Mouse (Mus musculus): ENCODE measurements around the gene Park7. TPM values are rescaled to one million over a fixed set of nuclear protein-coding genes. Genes with fewer than 3 reads are reported as not detected.
"Not testable (repeated sequence)": the region's sequence is repeated elsewhere in the genome, so short reads cannot be mapped to it uniquely, and the experiment has no call there.

The Park7 gene
- total and polyA plus RNA-seq, 2 experiments from 2014 or later, result 180 to 427 TPM

- Histone ChIP-seq H3K27me3 (ENCODE audit: insufficient read depth, low read length) (no peaks in the 10 kb centered on the region), H3K27ac (ENCODE audit: low read depth, low read length) (no peak overlapping the region), H3K36me3 (ENCODE audit: insufficient read depth, low read length) (no peaks in the 10 kb centered on the region), H3K4me2 (ENCODE audit: low read depth, low read length, poor library complexity, severe bottlenecking) (no peak overlapping the region), H3K9me3 (ENCODE audit: low read length) (peaks cover 10% of the 10 kb centered on the region; the same call in 1 of the 2 replicates), H3K9ac (replicated peaks; ENCODE audit: low read length, poor library complexity, severe bottlenecking) (no peak overlapping the region), H3K4me1 (ENCODE audit: insufficient read depth, low read length) (peaks cover 4% of the 10 kb centered on the region; the same call in 1 of the 2 replicates), H3K4me3 (ENCODE audit: low read depth, low read length) (no peak overlapping the region)
- ATAC-seq (ENCODE audit: low FRiP score) (no peak), DNase-seq (ENCODE audit: low spot score) (no peak)
- WGBS, result 93% methylated on average over 10 of the region's 10 CpGs
- TF ChIP-seq CTCF (IDR thresholded peaks at IDR 0.05), result no peak
These were observed 38.8 kb downstream of the Park7 start for GRCm38 (mm10) chr4:150875393-150875792.

- 80% methylated on average over 4 of the region's 4 CpGs for WGBS
- H3K27me3 ChIP-seq (ENCODE audit: insufficient read depth, low read length); H3K36me3 ChIP-seq (ENCODE audit: insufficient read depth, low read length); H3K4me2 ChIP-seq (ENCODE audit: low read depth, low read length, poor library complexity, severe bottlenecking); H3K9ac ChIP-seq (replicated peaks; ENCODE audit: low read length, poor library complexity, severe bottlenecking); H3K9me3 ChIP-seq (ENCODE audit: low read length); H3K4me1 ChIP-seq (ENCODE audit: insufficient read depth, low read length); DNase-seq (ENCODE audit: low spot score); ATAC-seq (ENCODE audit: low FRiP score); H3K4me3 ChIP-seq (ENCODE audit: low read depth, low read length); H3K27ac ChIP-seq (ENCODE audit: low read depth, low read length): not testable (repeated sequence)
These were observed 39.8 kb downstream of the Park7 start for GRCm38 (mm10) chr4:150874416-150874815.

GRCm38 (mm10) chr4:150872681-150873080 is 41.6 kb downstream of the Park7 start:
- Histone ChIP-seq H3K27me3 (ENCODE audit: insufficient read depth, low read length) (no peaks in the 10 kb centered on the region), H3K4me2 (ENCODE audit: low read depth, low read length, poor library complexity, severe bottlenecking) (no peak overlapping the region), H3K27ac (ENCODE audit: low read depth, low read length) (no peak overlapping the region), H3K4me1 (ENCODE audit: insufficient read depth, low read length) (peaks cover 4% of the 10 kb centered on the region; the same call in 1 of the 2 replicates), H3K9me3 (ENCODE audit: low read length) (no peaks in the 10 kb centered on the region), H3K9ac (replicated peaks; ENCODE audit: low read length, poor library complexity, severe bottlenecking) (no peak overlapping the region), H3K36me3 (ENCODE audit: insufficient read depth, low read length) (no peaks in the 10 kb centered on the region; the same call in 1 of the 2 replicates), H3K4me3 (ENCODE audit: low read depth, low read length) (no peak overlapping the region)
- TF ChIP-seq CTCF (IDR thresholded peaks at IDR 0.05), result no peak
- 87% methylated on average over 8 of the region's 8 CpGs for WGBS
- ATAC-seq (ENCODE audit: low FRiP score) (no peak), DNase-seq (ENCODE audit: low spot score) (no peak)

GRCm38 (mm10) chr4:150872139-150872651 is 42.0 kb downstream of the Park7 start:
- WGBS, result 55% methylated on average over 9 of the region's 9 CpGs
- TF ChIP-seq CTCF (IDR thresholded peaks at IDR 0.05), result no peak
- no peak for ATAC-seq (ENCODE audit: low FRiP score)
- H3K9ac ChIP-seq (replicated peaks; ENCODE audit: low read length, poor library complexity, severe bottlenecking), result no peak overlapping the region
- H3K4me3 ChIP-seq (ENCODE audit: low read depth, low read length), result no peak overlapping the region
- peak overlapping the region; percentile 4 for H3K27ac ChIP-seq (ENCODE audit: low read depth, low read length)
- no peak overlapping the region for H3K4me2 ChIP-seq (ENCODE audit: low read depth, low read length, poor library complexity, severe bottlenecking)
- H3K27me3 ChIP-seq (ENCODE audit: insufficient read depth, low read length), result no peaks in the 10 kb centered on the region
- peak; percentile 39 for DNase-seq (ENCODE audit: low spot score)
- peaks cover 2% of the 10 kb centered on the region for H3K36me3 ChIP-seq (ENCODE audit: insufficient read depth, low read length)
- H3K9me3 ChIP-seq (ENCODE audit: low read length), result no peaks in the 10 kb centered on the region
- H3K4me1 ChIP-seq (ENCODE audit: insufficient read depth, low read length), result peaks cover 4% of the 10 kb centered on the region; the same call in 1 of the 2 replicates

- 38% methylated on average over 10 of the region's 10 CpGs for WGBS
- Histone ChIP-seq H3K27ac (ENCODE audit: low read depth, low read length) (peak overlapping the region; percentile 4), H3K4me1 (ENCODE audit: insufficient read depth, low read length) (peaks cover 4% of the 10 kb centered on the region; the same call in 1 of the 2 replicates), H3K9ac (replicated peaks; ENCODE audit: low read length, poor library complexity, severe bottlenecking) (no peak overlapping the region), H3K36me3 (ENCODE audit: insufficient read depth, low read length) (peaks cover 8% of the 10 kb centered on the region), H3K27me3 (ENCODE audit: insufficient read depth, low read length) (no peaks in the 10 kb centered on the region), H3K4me2 (ENCODE audit: low read depth, low read length, poor library complexity, severe bottlenecking) (no peak overlapping the region), H3K4me3 (ENCODE audit: low read depth, low read length) (no peak overlapping the region), H3K9me3 (ENCODE audit: low read length) (no peaks in the 10 kb centered on the region)
- TF ChIP-seq CTCF (IDR thresholded peaks at IDR 0.05), result no peak
- peak; percentile 62 for DNase-seq (ENCODE audit: low spot score)
- ATAC-seq (ENCODE audit: low FRiP score), result peak; percentile 34; the same call in 1 of the 2 replicates
These were observed 42.7 kb downstream of the Park7 start for GRCm38 (mm10) chr4:150871392-150872138.

- H3K4me3 ChIP-seq (ENCODE audit: low read depth, low read length), result no peak overlapping the region
- H3K27ac ChIP-seq (ENCODE audit: low read depth, low read length), result no peak overlapping the region
- no peak for ATAC-seq (ENCODE audit: low FRiP score)
- no peaks in the 10 kb centered on the region for H3K9me3 ChIP-seq (ENCODE audit: low read length)
- 88% methylated on average over 13 of the region's 13 CpGs for WGBS
- no peak for DNase-seq (ENCODE audit: low spot score)
- peaks cover 14% of the 10 kb centered on the region for H3K36me3 ChIP-seq (ENCODE audit: insufficient read depth, low read length)
- no peak for TF ChIP-seq CTCF (IDR thresholded peaks at IDR 0.05)
- H3K4me2 ChIP-seq (ENCODE audit: low read depth, low read length, poor library complexity, severe bottlenecking), result no peak overlapping the region
- H3K9ac ChIP-seq (replicated peaks; ENCODE audit: low read length, poor library complexity, severe bottlenecking), result no peak overlapping the region
- no peaks in the 10 kb centered on the region for H3K27me3 ChIP-seq (ENCODE audit: insufficient read depth, low read length)
- H3K4me1 ChIP-seq (ENCODE audit: insufficient read depth, low read length), result peaks cover 4% of the 10 kb centered on the region; the same call in 1 of the 2 replicates
These were observed 43.3 kb downstream of the Park7 start for GRCm38 (mm10) chr4:150870963-150871391.

All from midbrain, postnatal 0 days (tissue).